Mouse (Mus musculus) cerebellum, adult (tissue): Measurements from ENCODE around the gene Mapre1.
A peak's percentile ranks its signal among the peaks of the same experiment; 100 is the strongest.
"Not testable (repeated sequence)": the region's sequence is repeated elsewhere in the genome, so short reads cannot be mapped to it uniquely, and the experiment has no call there.

ENCODE experiments used
- ATAC-seq: cut with Nextera tagmentation; 2 replicates; pipeline ENCODE4 v1.9.2; 2017; ENCODE audit warnings: mild to moderate bottlenecking, moderate library complexity, mixed read lengths; ENCODE audit not compliant: insufficient number of reproducible peaks, low FRiP score, low TSS enrichment

Mapre1 gene

GRCm38 (mm10) chr2:153740500-153741436, at the start of gene Mapre1:
TSS of gene Mapre1 (plus strand) at chr2:153741274.
- peak; percentile 95 for ATAC-seq

- ATAC-seq: not testable (repeated sequence)
These were observed 47.7 kb upstream of the Mapre1 start for GRCm38 (mm10) chr2:153693413-153693812.

- ATAC-seq: no peak
These were observed 46.5 kb upstream of the Mapre1 start for GRCm38 (mm10) chr2:153694462-153695085.

GRCm38 (mm10) chr2:153696352-153696751, 44.7 kb upstream of the Mapre1 start, which contains the start of gene Dnmt3c:
TSS of gene Dnmt3c (plus strand) at chr2:153696652.
- no peak for ATAC-seq

- ATAC-seq: no peak
These were observed 37.7 kb upstream of the Mapre1 start for GRCm38 (mm10) chr2:153703389-153703788.

- no peak for ATAC-seq
These were observed 30.3 kb upstream of the Mapre1 start for GRCm38 (mm10) chr2:153710701-153711330.

GRCm38 (mm10) chr2:153712646-153713091, 28.4 kb upstream of the Mapre1 start:
- no peak for ATAC-seq

GRCm38 (mm10) chr2:153713227-153713626, 27.8 kb upstream of the Mapre1 start:
- no peak for ATAC-seq

- ATAC-seq: not testable (repeated sequence)
These were observed 23.2 kb upstream of the Mapre1 start for GRCm38 (mm10) chr2:153717861-153718260.

- ATAC-seq: no peak
These were observed 18.0 kb upstream of the Mapre1 start for GRCm38 (mm10) chr2:153723098-153723497.

GRCm38 (mm10) chr2:153724424-153724823, 16.6 kb upstream of the Mapre1 start:
- ATAC-seq: no peak

GRCm38 (mm10) chr2:153724871-153725270, 16.2 kb upstream of the Mapre1 start:
- ATAC-seq: no peak

GRCm38 (mm10) chr2:153725291-153725690, 15.8 kb upstream of the Mapre1 start:
- ATAC-seq: no peak

- ATAC-seq: no peak
These were observed 7.0 kb upstream of the Mapre1 start for GRCm38 (mm10) chr2:153734033-153734432.

- ATAC-seq: peak; percentile 47; the same call in 1 of the 2 replicates
These were observed 477 bp downstream of the Mapre1 start for GRCm38 (mm10) chr2:153741437-153742065.

GRCm38 (mm10) chr2:153747994-153748393, 6.9 kb downstream of the Mapre1 start:
- no peak for ATAC-seq

GRCm38 (mm10) chr2:153750363-153750762, 9.3 kb downstream of the Mapre1 start:
- no peak for ATAC-seq

GRCm38 (mm10) chr2:153762121-153762520, 21.0 kb downstream of the Mapre1 start:
- ATAC-seq: no peak

- no peak for ATAC-seq
These were observed 26.4 kb downstream of the Mapre1 start for GRCm38 (mm10) chr2:153767484-153767883.

- no peak for ATAC-seq
These were observed 27.8 kb downstream of the Mapre1 start for GRCm38 (mm10) chr2:153768881-153769280.
